Mouse (Mus musculus) CD4-positive helper T cell, adult 2 months (primary cell): ENCODE results near the gene Prrt1.

Experiments
- DNase-seq: peaks from one replicate; pipeline ENCODE4 v3.0.0-alpha.2; 2012; ENCODE audit warnings: low read depth, missing footprints, low spot score

Gene Prrt1

GRCm38 (mm10) chr17:34671151-34672066 lies 42.1 kb downstream of the Prrt1 start:
- DNase-seq, result no peak

DNA sequence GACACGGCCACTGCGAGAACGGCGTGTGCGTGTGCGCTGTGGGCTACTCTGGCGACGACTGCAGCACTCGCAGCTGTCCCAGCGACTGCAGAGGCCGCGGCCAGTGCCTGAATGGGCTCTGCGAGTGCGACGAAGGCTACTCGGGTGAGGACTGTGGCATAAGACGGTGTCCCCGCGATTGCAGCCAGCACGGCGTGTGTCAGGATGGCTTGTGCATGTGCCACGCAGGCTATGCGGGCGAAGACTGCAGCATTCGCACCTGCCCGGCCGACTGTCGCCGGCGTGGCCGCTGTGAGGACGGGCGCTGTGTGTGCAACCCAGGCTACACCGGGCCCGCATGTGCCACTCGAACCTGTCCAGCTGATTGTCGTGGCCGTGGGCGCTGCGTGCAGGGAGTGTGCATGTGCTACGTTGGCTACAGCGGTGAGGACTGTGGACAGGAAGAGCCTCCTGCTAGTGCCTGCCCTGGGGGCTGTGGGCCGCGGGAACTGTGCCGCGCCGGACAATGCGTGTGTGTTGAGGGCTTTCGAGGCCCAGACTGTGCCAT lies 43.0 kb downstream of the Prrt1 start:
- no peak for DNase-seq

DNA sequence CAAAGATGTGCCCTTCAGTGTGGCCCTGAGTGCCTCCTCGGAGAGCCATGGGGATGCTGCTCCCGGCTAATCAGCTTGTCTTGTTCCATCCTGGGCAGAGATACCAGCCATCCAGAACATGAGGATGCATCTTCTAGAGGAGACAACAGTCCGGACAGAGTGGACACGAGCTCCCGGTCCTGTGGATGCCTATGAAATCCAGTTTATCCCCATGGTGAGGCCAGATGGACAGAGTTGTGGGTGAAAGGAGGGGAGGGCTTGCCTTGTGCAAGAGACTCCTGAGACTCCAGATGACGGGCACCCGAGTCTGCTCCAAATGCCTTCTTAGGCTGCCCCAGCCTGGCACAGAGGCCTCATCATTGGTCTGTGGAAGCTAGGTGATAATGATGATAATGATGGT lies 43.8 kb downstream of the Prrt1 start:
- no peak for DNase-seq

GRCm38 (mm10) chr17:34674524-34675204 lies 45.3 kb downstream of the Prrt1 start:
- DNase-seq, result no peak

DNA sequence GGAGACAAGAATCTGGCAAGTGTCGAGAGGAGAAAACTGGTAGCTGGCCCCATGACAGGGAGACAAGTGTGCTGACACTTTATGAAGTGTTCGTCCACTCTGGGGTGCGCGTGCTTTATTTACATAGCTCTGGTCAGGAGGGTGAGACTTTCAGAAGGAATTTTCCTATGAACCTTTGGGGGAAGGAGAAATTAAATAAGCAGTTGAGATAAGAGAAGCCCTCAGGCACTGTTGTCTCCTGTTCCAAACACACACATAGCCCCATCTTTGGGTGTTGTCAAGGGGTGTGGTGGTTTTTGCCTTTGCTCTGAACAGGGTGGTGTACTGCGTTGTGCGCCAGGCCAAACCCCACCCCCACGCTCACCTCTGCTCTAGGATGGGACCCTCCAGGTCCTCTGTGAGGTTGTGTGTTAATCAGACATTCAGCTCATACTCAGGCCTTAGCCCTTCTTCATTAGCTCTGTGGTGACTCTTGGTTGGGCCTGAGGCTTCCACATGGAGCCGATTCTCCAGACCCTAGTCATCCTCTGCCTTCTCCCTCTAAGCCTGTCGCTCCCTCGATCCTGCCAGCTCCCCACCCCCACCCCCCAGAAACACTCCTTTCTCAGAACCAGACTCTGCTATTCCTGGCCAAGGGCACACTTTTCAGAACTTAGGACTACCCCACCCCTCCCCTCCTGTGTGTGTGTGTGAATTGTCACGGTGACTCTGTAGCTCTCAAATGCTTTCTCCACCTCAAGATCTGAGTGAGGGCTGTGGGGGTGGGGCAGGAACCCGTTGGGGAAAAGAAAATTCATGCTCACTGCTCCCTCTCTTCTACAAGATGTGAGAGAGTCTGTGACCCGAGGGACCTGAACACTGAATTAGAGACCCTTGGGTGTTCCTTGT lies 46.1 kb downstream of the Prrt1 start:
- DNase-seq, result no peak

DNA sequence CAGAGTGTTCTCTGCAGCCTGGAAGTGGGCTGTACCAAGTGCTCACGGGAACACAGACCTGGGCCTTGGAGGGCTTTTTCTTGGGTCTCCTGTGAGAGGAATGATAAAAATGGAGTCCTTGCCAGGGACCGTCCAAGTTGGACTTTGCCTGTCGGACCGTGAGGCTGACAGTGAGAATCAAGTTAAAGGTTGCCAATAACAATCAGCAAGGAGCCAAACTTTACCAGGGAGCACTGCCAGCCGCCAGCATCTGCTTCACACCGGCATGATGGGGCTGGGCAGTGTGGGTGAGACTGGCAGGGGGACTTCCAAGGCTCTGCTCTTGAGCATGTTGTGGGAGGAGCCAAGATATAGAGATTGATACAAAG lies 46.7 kb downstream of the Prrt1 start:
- no peak for DNase-seq

DNA sequence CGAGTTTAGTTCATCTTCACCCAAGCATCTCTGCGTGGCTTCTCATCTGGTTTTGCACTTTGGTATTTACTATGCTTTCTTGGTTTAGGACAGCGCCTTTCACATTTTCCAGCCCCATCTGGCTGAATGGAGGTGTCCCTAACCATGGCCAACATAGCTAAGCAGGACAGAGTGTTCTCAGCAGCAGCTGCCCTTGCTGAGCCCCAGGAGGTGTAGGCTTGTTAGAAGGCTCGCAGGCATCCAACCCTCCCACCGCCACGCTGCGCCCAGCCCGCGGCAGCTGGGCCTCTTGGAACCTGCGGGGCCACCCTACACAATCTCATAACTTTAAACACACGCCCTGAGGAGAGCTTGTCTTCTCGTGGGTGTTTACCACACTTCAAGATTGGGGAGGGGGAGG lies 47.3 kb downstream of the Prrt1 start:
- no peak for DNase-seq

GRCm38 (mm10) chr17:34680191-34680590 lies 50.9 kb downstream of the Prrt1 start:
- no peak for DNase-seq

GRCm38 (mm10) chr17:34680621-34681020 lies 51.3 kb downstream of the Prrt1 start:
- DNase-seq, result peak; percentile 11

DNA sequence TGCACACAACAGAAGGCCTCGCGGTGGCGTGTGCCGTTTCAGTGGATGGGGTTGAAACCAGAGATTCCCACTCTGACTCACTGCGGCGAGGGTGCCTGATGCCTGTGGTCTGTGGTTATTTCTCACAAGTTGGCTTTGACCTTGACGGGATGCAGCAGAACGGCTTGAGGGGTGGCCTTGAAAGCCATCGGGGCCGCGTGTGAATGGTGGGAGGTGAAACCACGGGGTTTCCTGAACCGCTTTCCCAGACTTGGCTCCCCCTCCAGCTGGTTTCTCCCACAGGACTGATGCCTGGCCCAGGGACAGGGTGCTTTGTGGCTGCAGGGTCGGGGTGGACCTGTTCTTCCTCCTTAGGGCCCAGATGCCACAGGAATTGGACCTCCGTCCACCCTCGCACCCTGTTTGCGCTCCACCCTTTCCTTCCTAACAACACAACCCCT lies 51.8 kb downstream of the Prrt1 start:
- peak; percentile 65 for DNase-seq

DNA sequence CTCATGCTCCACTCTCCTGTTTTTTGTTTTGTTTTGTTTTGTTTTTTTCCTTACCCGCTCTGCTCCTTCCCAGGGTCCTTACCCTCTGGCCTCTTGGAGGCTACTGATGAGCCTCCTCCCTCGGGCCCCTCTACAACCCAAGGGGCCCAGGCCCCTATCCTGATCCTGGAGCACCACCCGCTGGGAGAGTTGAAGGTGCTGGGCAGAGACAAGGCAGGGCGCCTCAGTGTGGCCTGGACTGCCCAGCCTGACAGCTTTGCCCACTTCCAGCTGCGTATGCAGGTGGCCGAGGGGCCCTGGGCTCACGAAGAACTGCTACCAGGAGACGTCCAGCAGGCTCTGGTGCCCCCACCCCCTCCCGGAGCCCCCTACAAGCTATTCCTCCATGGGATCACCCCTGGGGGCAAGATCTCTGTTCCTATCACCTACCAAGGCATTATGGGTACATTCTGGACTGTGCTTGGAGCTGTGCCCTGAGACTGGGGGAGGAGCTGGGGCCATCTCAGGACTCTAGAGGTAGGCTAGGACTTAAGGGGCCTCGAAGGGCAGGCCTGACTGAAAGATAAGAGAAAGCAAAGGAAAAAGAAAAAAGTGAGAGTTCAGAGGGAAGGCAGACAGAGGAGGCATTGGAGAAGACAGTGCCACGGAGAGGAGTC lies 52.7 kb downstream of the Prrt1 start:
- DNase-seq, result no peak
